Mouse (Mus musculus) urinary bladder, postnatal 14 days (tissue): ENCODE data around the gene Shc1.
A peak's percentile ranks its signal among the peaks of the same experiment; 100 is the strongest.

Source experiments
- DNase-seq: peaks from one replicate; pipeline ENCODE4 v3.0.0; 2021; ENCODE audit warnings: low spot score

The Shc1 gene

GRCm38 (mm10) chr3:89390699-89391662 lies 27.3 kb upstream of the Shc1 start:
- DNase-seq: no peak

- peak; percentile 73 for DNase-seq
Observed at GRCm38 (mm10) chr3:89391663-89392511, 26.4 kb upstream of the Shc1 start.

DNA sequence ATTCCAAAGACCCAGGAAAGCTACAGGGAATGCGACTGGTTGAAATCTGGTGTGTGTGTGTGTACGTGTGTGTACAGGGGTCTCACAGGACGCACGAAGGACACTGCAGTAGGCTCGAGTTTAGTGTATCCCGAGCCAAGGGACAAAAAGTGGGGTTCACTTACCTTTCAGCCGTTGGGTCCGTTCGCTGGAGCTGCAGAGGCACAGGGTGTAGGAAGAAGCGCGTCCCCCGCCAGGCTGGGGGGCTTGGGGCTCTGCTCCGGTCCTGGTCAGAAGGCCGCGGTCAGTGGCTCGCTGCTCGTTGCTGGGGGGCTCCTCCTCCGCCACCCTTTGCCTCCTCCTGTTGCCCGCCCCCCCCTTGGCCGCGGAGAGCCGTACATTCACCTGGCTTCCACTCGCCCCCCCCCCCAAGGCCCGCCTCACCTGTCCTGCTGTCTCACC lies 25.4 kb upstream of the Shc1 start:
- DNase-seq: peak; percentile 57

- peak; percentile 99 for DNase-seq
Observed at GRCm38 (mm10) chr3:89393605-89394004, 24.6 kb upstream of the Shc1 start.

DNA sequence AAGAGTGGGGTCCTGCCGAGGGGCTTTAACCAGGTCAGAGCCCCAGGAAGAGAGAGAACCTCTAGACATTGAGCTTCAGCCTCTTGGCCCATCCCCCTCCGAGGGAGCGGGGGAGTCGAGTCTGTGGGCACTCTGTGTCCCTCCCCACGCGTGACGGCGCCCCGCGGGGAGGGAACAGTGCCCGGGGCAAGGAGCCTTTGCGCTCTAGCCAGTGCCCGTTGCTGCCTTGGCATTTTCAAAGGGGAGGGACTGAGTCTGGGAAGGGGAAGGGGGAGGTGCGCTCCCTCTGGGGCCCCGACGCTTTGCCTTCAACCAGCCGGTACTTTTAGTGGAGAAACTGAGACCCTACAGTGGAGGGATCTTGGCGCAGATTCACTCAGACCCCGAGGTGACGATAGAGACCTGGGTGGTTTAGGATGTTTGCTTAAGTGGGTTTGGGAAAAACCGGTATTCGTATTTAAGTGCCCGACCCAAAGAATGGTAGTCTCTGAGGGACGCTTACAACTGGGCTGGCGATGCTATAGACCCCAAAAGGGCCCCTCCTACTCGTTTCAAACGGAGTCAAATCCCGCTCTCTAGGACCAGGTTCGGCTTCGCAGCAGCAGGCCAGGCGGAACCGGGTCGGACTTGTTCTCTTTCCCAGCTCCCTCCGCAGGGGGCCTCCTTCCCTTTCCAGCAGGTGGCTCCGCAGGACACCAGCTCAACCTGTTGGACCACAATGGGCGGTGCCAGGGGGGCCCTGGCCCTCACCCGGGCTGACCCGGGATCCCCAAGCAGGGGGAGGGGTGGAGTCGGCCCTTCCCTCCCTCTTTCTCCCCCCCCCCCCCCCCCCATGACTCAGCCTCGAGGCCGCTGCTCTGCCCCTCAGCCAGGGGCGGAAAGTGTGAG lies 24.0 kb upstream of the Shc1 start, which contains the start of gene Zbtb7b:
TSS of gene Zbtb7b (minus strand) at position 771 of the 888 bp plus-strand sequence.
- peak; percentile 93 for DNase-seq

DNA sequence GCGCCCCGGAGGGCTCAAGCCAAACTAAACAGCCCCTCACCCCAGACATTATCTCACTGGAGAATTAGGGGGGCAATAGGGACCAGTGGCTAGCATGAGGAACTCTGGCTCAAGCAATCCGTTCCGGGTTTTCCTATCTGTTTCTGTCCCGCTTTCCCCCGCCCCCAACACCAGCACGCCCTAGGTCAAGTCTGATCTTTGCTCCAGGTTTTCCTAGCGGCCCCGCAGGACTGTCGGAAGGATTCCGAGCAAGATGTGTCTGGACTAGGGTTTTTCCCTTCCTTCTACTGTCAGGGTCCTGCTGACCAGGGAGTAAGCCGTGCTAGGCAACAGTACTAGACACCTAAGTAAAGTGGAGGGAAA lies 23.4 kb upstream of the Shc1 start:
- DNase-seq: peak; percentile 83

GRCm38 (mm10) chr3:89395419-89395805 lies 22.8 kb upstream of the Shc1 start:
- no peak for DNase-seq

- DNase-seq: peak; percentile 71
Observed at GRCm38 (mm10) chr3:89395806-89396653, 22.2 kb upstream of the Shc1 start.

- no peak for DNase-seq
Observed at GRCm38 (mm10) chr3:89396654-89397005, 21.6 kb upstream of the Shc1 start.

GRCm38 (mm10) chr3:89401329-89401728 lies 16.9 kb upstream of the Shc1 start:
- DNase-seq: no peak

DNA sequence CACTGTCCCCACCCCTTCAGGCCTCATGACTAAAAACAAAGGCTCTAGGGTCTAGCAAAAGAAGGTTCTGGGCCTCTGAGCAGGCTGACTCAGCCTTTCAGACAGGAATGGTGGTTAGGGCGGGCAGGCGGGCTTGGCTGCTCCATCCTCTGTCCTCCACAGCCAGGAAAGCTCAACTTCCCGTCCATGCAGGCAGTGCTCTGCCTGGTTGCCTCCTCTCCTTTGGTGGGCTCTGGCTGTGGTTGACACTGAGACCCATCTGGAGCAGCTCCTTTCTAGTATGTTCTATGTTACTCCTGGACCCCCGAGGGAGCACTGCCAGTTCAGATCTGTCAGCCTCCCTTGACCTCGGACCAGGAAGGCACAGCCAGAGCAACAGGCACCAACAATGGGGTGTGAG lies 15.6 kb upstream of the Shc1 start, which contains the start of gene Lenep:
TSS of gene Lenep (minus strand) at position 101 of the 400 bp plus-strand sequence.
- DNase-seq: no peak

DNA sequence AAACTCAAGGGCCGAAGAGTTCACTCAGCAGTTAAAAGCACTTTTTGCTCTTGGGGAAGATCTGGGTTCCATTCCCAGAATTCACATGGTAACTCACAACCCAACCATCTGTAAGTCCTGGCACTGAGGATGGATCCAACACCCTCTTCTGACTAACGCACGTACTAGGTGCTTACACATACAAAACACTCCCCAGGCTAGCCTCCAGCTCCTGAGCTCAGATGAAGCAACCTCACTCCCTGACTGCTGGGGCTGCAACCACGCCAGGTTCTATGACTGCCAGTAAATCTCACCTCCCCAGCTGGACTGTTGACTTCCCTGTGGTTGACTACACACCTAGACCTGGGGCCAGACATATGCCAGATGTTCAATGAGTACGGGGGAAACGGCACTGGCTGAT lies 11.4 kb upstream of the Shc1 start:
- DNase-seq: no peak

DNA sequence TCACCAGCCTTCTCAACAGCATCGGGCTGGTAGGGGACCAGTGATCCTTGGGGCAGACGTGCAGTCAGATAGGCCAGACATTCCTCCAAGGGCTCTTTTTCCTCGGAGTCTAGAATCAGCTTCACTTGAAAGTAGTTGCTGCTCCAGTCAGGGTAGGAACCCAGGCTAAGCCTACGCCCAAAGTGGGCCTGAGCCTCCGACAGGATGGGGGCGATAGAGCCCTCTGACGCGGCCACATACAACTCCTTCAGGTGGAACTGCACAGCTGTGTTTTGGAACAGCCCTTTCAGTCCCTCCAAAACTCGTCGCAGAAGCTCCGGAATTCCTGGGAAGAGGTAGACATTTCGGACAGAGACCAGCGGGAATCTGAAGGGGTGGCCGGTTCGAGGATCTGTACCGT lies 9.8 kb upstream of the Shc1 start:
- no peak for DNase-seq

DNA sequence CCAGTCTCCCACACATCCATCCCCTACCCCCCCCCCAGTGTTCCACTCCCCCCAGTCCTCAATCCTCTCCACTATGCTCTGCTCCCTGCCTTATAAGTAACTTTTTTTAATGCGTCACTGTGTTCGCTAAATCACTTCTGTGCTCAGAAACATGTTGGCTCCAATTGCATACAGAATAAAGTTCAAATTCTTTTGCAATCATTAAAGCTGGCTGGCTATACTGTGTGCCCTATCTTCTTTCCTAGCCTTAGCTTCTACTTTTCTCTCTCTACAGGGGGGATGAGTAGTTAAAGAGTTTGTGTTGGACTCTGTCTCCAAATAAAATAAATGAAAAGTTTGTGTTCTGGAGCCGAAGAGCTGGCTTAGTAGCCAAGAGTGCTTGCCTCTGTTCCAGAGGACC lies 8.5 kb upstream of the Shc1 start:
- no peak for DNase-seq

- DNase-seq: no peak
Observed at GRCm38 (mm10) chr3:89410864-89411263, 7.4 kb upstream of the Shc1 start.

- peak; percentile 98 for DNase-seq
Observed at GRCm38 (mm10) chr3:89411490-89412393, 6.5 kb upstream of the Shc1 start, which contains the start of gene Flad1. Gene Flad1 (minus strand): TSS chr3:89411870.

- no peak for DNase-seq
Observed at GRCm38 (mm10) chr3:89416158-89416557, 2.1 kb upstream of the Shc1 start.

GRCm38 (mm10) chr3:89417131-89417530 lies 1.1 kb upstream of the Shc1 start:
- no peak for DNase-seq

DNA sequence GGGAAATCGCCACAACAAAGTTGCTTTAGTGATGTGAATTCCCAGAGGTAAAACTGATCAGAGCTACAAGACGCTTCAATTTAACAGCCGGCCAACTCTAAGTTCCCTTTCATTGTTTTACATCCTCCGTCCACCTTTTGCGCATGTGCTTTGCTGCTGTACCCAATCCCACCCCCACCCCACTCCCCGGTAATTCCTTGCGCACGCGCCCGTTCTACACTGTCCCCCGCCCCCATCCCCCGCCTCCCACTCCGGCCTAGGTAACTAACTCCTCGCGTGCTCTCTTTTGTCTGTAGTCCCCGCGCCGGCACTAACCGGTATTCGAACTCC lies 438 bp upstream of the Shc1 start:
- DNase-seq: no peak

GRCm38 (mm10) chr3:89418861-89419250 lies 613 bp downstream of the Shc1 start:
- DNase-seq: peak; percentile 86
